ENCODE assay signal across 8 mouse cellular contexts in genomic region chr9:119792505-119792904, GRCm38 (mm10). TPM values are rescaled to one million over a fixed set of nuclear protein-coding genes. Genes with fewer than 3 reads are reported as not detected.
DNase-seq lines count a peak whose midpoint lies in the region; ATAC-seq and TF ChIP-seq lines count a peak whose summit lies in the region.
"Had no signal": no experiment of that assay in that cellular context is flagged by ENCODE, and none has a peak within 500 bp of the region (broad histone marks: within the 10 kb centered on the region; RNA-seq: fewer than 3 reads in every experiment).

No protein-coding gene starts in this region.

- 52% methylated on average over 9 of the region's 9 CpGs for WGBS in hindbrain, embryonic 14.5 days
- 54% methylated on average over 9 of the region's 9 CpGs for WGBS in hindbrain, embryonic 13.5 days
- WGBS in liver, postnatal 0 days (ENCODE audit: insufficient replicate concordance): 53% methylated on average over 9 of the region's 9 CpGs

- ATAC-seq in hindbrain, embryonic 14.5 days (ENCODE audit: low FRiP score): no peak
- ATAC-seq in hindbrain, embryonic 13.5 days (ENCODE audit: low FRiP score): no peak
- ATAC-seq in liver, postnatal 0 days: no peak

- H3K4me2 ChIP-seq in hindbrain, embryonic 14.5 days (replicated peaks): no peak overlapping the region
- no peak overlapping the region for H3K4me2 ChIP-seq in hindbrain, embryonic 13.5 days
- no peak overlapping the region for H3K4me2 ChIP-seq in liver, postnatal 0 days (ENCODE audit: low read depth, low read length)
- H3K4me2 ChIP-seq: heart, embryonic 15.5 days had no signal

- no peaks in the 10 kb centered on the region for H3K9me3 ChIP-seq in hindbrain, embryonic 14.5 days (ENCODE audit: control insufficient read depth, low read length)
- no peaks in the 10 kb centered on the region for H3K9me3 ChIP-seq in hindbrain, embryonic 13.5 days
- H3K9me3 ChIP-seq in liver, postnatal 0 days (ENCODE audit: low read length): no peaks in the 10 kb centered on the region
- H3K9me3 ChIP-seq: heart, embryonic 15.5 days had no signal

- H3K4me3 ChIP-seq in hindbrain, embryonic 14.5 days (replicated peaks; ENCODE audit: low read length): no peak overlapping the region
- H3K4me3 ChIP-seq in hindbrain, embryonic 13.5 days: no peak overlapping the region
- no peak overlapping the region for H3K4me3 ChIP-seq in liver, postnatal 0 days (ENCODE audit: low read depth, low read length)
- H3K4me3 ChIP-seq: heart, embryonic 15.5 days had no signal

- H3K36me3 ChIP-seq in hindbrain, embryonic 14.5 days (replicated peaks; ENCODE audit: control insufficient read depth, insufficient read depth): no peaks in the 10 kb centered on the region
- no peaks in the 10 kb centered on the region for H3K36me3 ChIP-seq in hindbrain, embryonic 13.5 days
- no peaks in the 10 kb centered on the region for H3K36me3 ChIP-seq in liver, postnatal 0 days (replicated peaks; ENCODE audit: insufficient read depth, low read length)
- H3K36me3 ChIP-seq: heart, embryonic 15.5 days had no signal

- no peaks in the 10 kb centered on the region for H3K4me1 ChIP-seq in hindbrain, embryonic 14.5 days (replicated peaks; ENCODE audit: control insufficient read depth, insufficient read depth, low read length)
- H3K4me1 ChIP-seq in hindbrain, embryonic 13.5 days (replicated peaks): no peaks in the 10 kb centered on the region
- H3K4me1 ChIP-seq in liver, postnatal 0 days (ENCODE audit: insufficient read depth): no peaks in the 10 kb centered on the region

- H3K27ac ChIP-seq in hindbrain, embryonic 14.5 days: no peak overlapping the region
- no peak overlapping the region for H3K27ac ChIP-seq in hindbrain, embryonic 13.5 days
- H3K27ac ChIP-seq in liver, postnatal 0 days (ENCODE audit: low read depth): no peak overlapping the region
- H3K27ac ChIP-seq: heart, embryonic 15.5 days had no signal

- no peak for TF ChIP-seq EP300 in liver, postnatal 0 days (IDR thresholded peaks at IDR 0.05; ENCODE audit: low read depth)

- DNase-seq in hindbrain, embryonic 14.5 days (ENCODE audit: low spot score): peak; percentile 41
- DNase-seq in B cell, adult 2 months: peak; percentile 23 to 26
- DNase-seq in R1 (ENCODE audit: low read depth, low spot score) (peak; percentile 77), MN1 (ENCODE audit: low spot score) (no peak)
- DNase-seq in liver, postnatal 0 days: peak; percentile 46
- no peak for DNase-seq in urinary bladder, postnatal 14 days (ENCODE audit: low spot score)

- TF ChIP-seq CTCF in liver, postnatal 0 days (IDR thresholded peaks at IDR 0.05; ENCODE audit: low read depth): peak; percentile 59

- no peaks in the 10 kb centered on the region for H3K27me3 ChIP-seq in hindbrain, embryonic 14.5 days (ENCODE audit: control insufficient read depth, insufficient read depth, low read length)
- H3K27me3 ChIP-seq in hindbrain, embryonic 13.5 days: no peaks in the 10 kb centered on the region
- no peaks in the 10 kb centered on the region for H3K27me3 ChIP-seq in liver, postnatal 0 days (ENCODE audit: insufficient read depth, low read length)
- H3K27me3 ChIP-seq: heart, embryonic 15.5 days had no signal

- no peak overlapping the region for H3K9ac ChIP-seq in hindbrain, embryonic 14.5 days
- H3K9ac ChIP-seq in hindbrain, embryonic 13.5 days: no peak overlapping the region
- no peak overlapping the region for H3K9ac ChIP-seq in liver, postnatal 0 days (replicated peaks)
- H3K9ac ChIP-seq: heart, embryonic 15.5 days had no signal

RNA-seq across cellular contexts. Expression of gene Scn11a, which starts 32.8 kb away (rescaled TPM):
- polyA plus RNA-seq in hindbrain, embryonic 14.5 days (2014; fragmentation: Nextera tagmentation; extraction: Ambion mirVana): 0.21 and 0.34 TPM in 2 replicates
- 0.04 and 0.14 TPM in 2 replicates for polyA plus RNA-seq in hindbrain, embryonic 13.5 days (2015; fragmentation: Nextera tagmentation; extraction: Ambion mirVana)
- not detected in 2 replicates for polyA plus RNA-seq in liver, postnatal 0 days (2015; fragmentation: Nextera tagmentation; extraction: Ambion mirVana)

Comparison
In these comparisons a context has a peak if more than half of its experiments do, and no peak if none do; other contexts are left out.
1. DNase-seq: peak in hindbrain, embryonic 14.5 days (single experiment), B cell, adult 2 months (2 of 2), R1 (single experiment) and liver, postnatal 0 days (single experiment); none in MN1 (single experiment) and urinary bladder, postnatal 14 days (single experiment).